Mouse (Mus musculus) adipocyte (in vitro differentiated cells): Measurements from ENCODE around the gene Ints4.

Experiments
- DNase-seq: peaks from one replicate; pipeline ENCODE4 v3.0.0-alpha.2; 2016; ENCODE audit warnings: low spot score

Ints4 gene

DNA sequence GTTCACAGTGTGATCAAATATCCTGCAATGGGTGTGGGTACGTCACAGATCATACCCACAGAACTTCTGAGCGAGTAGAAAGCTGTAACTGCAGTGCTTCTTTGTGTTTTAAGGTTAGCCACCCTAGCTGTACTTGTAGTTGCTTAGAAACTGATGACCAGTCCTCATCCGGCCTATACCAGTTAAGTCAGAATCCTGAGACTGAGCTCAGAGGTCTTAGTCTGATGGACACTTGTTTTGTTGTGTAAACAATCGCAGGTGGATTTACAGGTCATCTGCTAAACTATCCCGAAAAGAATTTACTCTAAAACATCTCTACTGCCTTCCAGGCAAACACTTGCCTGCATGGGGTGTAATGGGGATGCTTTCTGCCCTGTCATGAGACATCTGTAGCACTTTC is 55.8 kb downstream of the Ints4 start:
- DNase-seq = no peak

- DNase-seq = no peak
Measured at GRCm38 (mm10) chr7:97546462-97546861, 65.7 kb downstream of the Ints4 start.

- no peak for DNase-seq
Measured at GRCm38 (mm10) chr7:97549301-97549700, 68.5 kb downstream of the Ints4 start.

GRCm38 (mm10) chr7:97550673-97551072 is 69.9 kb downstream of the Ints4 start:
- no peak for DNase-seq

DNA sequence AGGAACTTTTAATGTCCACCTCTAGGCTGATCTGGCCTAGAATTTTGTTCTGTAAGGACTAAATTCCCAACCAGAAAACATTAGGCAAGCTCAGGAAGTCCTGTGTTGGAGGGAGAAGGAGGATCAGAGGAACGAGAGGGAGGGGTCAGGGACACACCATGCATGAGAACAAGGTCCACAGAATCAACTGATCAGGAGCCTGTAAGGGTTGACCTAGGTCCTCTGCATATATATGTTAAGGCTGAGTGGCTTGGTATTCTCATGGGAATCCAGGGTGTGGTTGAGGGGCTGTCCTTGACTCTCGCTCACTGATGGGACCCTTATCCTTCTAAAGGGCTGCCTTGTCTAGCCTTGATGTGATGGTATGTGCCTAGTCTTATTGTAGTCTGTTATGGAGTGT is 82.8 kb downstream of the Ints4 start:
- no peak for DNase-seq

- no peak for DNase-seq
Measured at GRCm38 (mm10) chr7:97569372-97569771, 88.6 kb downstream of the Ints4 start.

- DNase-seq = no peak
Measured at GRCm38 (mm10) chr7:97570389-97570788, 89.6 kb downstream of the Ints4 start.

DNA sequence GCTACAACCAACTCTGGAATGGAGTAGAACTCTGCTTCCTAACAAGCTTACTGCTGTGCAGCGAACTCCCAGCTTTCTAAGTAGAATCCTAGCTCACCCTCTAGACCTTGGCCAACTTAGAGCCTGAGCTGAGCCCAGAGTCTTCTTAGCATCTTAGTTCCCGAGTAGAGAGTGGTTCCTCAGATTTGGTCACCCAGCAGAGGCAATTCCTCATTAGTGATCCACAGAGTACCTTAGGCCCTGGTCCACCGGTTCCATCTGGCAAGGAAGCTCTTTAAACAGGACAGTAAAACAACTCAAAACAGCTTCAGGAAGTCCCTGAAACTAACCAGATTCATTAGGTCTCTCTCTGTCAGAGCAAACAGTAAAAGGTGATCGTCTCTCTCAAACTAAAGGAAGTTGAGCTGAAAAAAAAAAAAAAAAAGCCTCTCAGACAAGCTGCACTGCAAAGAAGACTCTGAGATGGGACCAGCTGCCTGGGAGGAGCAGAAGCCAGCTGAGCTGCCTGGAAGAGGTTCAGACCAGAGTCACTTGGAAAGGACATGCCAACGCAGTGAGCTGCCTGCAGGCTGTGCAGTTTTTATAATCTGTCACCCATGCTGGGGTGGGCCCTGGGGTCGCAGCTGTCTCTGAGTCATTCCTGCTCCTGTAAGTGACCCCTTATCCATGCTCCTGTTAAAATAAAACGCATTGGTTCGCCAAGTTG is 97.8 kb downstream of the Ints4 start:
- peak; percentile 79 for DNase-seq

DNA sequence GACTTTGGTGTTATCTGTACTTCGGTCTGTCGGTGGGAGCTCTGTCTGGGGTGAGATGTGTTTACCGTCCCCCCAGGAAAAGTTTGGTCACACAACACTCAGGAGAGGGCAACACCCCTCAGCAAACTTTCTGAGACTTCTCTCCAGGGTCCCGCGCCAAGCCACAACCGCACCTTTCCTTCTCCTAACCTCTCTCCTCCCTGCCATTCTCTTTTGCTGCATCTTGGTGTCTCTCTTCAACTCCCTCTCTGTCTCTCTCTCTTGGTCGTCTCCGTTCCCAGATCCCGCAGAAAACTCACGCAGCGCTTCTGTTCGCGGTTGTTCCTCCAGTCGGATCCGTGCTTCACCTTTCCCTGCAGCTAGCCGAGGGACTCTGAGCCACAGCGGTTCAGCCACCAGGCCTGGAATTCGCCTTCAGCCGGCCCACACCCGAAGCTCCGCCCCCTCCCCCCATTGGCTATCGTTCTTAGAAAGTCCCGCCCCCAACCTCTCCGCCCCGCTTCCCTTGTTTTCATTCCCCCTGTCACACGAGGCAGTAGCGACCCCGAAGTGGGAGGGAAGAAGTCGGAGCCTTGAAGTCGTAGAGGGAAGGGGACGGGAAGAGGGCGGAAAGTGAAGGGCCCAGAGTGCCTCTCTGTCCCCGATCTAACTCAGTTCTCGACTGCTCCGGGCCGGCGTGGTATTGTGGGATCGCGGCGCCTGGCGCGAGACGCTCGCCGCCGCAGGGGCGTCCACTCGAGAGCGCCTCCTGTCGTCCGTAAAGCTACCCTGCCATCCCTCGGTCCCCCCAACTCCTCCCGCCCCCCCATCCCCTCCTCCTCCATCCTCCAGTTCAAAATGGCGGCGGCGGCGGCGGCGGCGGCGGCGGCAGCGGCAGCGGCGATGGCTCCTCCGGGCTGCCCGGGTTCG is 98.6 kb downstream of the Ints4 start, which contains the start of the genes Aamdc and Rsf1:
TSS of gene Aamdc (minus strand) at position 431 of the 909 bp plus-strand sequence.
TSS of gene Rsf1 (plus strand) at position 823 of the 909 bp plus-strand sequence.
- DNase-seq = peak; percentile 97

- DNase-seq = peak; percentile 9
Measured at GRCm38 (mm10) chr7:97579976-97580842, 99.5 kb downstream of the Ints4 start.

GRCm38 (mm10) chr7:97580843-97581214 is 100.1 kb downstream of the Ints4 start:
- DNase-seq = peak; percentile 77

GRCm38 (mm10) chr7:97588506-97588905 is 107.8 kb downstream of the Ints4 start:
- DNase-seq = no peak

- no peak for DNase-seq
Measured at GRCm38 (mm10) chr7:97590488-97590887, 109.7 kb downstream of the Ints4 start.
